Mouse (Mus musculus) adrenal gland, adult (tissue): ENCODE data around the gene Tnik.

Experiments
- DNase-seq, 2 experiments: peaks; one replicate each; pipeline ENCODE4 v3.0.0; 2022 to 2023; ENCODE audit warnings: low spot score in 1 of 2; ENCODE audit not compliant: inconsistent age in 2 of 2

Gene Tnik

DNA sequence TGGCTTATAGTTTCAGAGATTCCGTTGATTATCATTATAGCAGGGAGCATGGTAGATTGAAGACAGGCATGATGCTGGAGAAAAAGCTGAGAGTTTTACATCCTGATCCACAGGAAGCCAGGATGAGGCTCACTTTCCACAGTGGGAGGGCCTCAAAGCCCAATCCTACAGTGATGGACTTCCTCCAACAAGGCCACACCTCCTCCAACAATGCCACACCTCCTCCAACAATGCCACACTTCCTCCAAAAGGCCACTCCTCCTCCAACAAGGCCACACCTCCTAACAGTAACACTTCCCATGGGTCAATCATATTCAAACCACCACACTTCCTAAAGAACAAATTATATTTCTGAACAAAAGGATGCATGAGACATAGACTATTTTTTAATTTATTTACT is 135.8 kb downstream of the Tnik start:
- no peak for DNase-seq

DNA sequence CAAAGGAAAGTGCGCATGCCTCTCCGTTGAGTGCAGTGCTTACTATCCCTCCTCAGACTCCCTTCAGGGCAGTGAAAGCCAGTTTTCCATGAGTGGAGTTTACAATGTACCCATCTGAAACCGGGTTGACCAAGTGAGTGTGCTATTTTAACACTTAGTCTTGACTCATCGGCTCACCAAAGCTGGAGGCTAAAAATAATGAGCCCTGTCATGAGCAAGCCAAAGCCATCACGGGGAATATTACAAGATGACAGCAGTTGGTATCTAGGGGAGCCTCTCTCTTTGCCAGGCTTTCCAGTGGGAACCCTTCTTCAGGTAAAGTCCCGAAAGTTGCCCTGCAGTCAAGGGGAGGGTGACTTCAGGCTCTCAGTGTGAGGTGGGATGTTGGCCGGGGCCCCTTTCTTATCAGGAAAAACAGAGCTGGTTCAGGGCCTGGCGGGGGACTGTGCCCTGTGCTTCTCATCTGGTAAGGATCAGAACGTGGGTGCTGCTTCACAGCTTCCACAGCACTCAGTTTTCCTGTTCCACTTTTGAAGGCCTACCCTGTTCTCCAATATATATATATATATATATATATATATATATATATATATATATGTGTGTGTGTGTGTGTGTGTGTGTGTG is 136.7 kb downstream of the Tnik start:
- no peak for DNase-seq

DNA sequence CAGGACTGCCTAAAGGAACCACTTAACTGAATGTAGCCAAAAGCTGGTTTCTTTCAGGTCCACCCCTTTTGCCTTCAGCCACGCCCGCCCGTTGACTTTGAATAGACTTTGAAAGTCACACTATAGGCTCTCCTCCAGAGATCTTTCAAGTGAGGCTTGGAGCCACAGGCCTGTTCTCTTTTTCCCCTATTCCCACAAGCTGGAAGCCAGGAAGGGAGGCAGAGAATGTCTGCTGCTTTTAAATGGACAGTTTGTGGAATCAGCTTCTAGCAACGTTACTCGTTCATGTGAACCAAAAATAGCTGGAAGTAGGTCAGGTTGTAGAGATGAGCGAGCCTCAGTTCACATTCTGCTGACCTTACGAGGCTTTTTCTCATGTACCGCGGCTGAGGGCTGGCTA is 138.3 kb downstream of the Tnik start:
- peak in 1 of 2 experiments; percentile 30 for DNase-seq

DNA sequence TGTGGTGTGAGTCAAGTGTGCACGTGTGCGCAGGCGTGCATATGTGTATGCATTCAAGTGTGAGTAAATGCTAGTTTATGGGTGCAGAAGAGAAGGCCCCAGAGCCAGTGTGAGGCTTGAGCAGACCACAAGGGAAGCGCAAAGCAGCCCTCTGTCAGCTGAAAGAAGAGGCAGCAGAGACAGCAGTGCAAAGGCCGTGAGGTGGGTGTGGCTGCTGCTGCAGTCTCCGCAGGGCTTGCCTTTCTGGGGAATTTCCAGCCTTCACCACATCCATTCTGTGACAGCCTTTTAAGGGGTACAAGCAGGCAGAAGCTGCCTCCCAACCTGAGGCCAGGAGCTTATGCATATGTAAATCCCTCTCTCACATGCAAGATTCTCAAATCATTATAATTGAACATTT is 139.2 kb downstream of the Tnik start:
- peak in 1 of 2 experiments; percentile 46 for DNase-seq

DNA sequence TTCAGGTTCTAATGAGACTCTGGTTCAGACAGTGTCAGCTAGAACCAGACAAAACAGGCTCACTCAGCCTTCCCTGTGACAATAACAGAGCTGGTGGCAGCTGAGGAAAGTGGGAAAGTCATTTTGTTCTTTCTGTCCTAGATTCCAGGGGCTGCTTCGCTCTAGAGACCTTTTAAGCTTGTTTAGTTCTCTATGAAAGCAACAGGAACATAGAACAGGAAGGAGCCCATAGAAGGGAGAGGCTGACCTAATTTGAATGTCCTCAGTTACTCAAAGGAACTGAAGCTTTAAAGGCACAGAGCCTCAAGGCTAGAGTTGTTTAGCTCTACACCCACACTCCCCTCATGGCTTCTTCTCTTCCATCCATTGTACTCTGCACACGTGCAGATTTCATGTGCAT is 142.4 kb downstream of the Tnik start:
- peak in 1 of 2 experiments; percentile 39 for DNase-seq

DNA sequence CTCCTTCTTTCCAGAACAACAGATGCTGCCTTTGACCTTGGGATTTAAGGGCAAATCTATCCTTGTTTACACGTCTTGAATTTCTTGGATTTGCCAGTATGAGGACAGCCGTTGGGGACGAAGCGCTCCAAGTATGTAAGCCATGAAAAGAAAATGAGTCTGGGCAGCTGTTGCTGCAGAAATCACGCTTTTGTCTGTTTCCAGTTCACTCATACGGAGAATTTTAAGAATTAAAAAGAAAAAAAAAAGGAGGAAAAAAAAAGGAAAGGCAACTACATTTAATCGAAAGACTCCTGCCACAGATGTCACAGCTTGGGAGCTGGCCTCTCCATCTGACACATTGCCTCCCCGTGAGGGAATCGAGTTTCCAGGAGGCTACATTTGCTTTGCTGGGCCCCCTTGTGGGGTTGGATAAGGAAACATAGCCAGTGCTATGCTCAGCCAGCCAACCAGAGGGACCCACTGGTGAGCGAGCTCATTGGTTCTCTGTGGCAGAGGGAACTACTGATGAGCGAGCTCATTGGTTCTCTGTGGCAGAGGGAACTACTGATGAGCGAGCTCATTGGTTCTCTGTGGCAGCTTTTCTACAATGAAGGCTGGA is 145.9 kb downstream of the Tnik start:
- DNase-seq = peak; percentile 43 to 54

DNA sequence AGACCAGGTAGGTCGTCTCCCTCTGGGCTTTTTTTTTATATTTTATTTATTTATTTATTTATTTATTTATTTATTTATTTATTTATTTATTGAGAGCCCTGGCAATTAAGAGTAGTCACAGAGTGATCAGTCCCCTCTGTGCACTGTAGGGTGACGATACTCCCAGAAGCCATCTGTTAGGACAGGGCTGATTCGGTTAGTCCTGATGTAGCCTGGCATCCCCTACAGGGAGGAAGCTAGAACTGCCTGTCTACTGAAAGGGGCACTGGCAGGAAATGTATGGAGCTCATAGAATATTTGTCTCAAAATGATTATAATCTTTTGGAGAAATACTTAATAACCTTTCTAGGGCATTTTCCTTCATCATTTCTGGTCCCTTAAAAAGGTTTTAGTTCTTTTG is 147.3 kb downstream of the Tnik start:
- DNase-seq = no peak

DNA sequence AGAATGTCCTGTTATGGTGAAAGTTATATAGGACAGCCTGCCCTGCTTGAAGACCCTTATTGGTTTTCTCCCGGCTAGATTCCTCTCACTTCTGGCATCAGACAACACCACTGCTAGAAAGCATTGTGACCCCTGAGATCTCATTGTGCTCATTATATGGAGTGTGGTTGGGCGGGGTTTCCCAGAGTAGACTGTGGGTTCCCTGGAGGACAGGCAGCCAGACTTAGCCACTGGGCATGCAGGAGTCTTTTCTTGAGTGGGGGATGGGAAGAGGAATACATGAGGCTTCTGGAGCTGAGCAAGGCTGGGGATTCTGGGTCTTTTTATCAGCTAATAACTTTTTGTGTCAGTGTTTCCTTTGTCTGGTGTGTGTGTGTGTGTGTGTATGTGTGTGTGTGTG is 153.0 kb downstream of the Tnik start:
- no peak for DNase-seq

DNA sequence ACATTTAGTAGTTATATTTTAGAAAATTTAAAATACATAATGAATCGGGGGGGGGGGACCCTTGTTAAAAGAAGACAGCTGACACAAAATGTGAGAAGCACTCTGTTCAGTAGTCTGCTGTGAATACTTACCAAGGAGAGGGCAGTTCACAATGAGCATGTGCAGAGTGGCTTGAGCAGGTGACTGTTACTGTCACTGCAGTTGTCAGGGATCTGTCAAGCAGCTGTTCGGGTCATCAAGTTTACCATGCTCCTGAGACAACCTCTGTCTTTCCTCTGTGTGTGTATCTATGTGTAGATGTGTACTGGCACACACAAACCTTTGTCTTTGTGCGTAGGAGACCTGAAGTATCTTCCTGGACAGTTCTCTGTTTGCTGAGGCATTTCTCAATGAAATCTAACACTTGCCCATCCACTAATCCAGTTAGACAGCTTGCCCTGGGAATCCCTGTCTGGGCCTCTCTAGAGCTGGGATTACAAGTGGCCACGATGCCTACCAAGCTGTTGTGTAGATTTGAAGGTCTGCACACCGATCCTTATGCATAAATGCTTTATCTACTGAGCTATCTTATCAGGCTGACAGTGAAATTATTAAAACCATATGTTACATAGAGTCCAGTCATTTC is 154.2 kb downstream of the Tnik start:
- DNase-seq = no peak

DNA sequence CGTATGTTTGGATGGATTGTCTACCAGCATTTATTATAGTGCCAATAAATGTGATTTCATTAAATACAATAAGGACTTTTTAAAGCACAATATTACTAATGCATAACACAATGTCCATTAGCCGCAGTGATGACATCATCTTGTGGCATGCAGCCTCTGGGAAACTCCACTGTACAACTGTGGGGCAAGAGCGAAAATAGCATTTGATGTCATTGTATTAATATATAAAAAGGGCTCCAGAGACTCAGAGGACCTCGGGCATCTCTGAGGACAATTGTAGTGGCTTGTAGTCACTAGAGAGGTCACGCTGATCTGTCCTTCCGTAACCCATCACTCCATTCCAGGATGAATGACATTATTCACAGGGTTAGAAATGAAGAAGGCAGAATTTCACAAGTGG is 157.2 kb downstream of the Tnik start:
- no peak for DNase-seq

DNA sequence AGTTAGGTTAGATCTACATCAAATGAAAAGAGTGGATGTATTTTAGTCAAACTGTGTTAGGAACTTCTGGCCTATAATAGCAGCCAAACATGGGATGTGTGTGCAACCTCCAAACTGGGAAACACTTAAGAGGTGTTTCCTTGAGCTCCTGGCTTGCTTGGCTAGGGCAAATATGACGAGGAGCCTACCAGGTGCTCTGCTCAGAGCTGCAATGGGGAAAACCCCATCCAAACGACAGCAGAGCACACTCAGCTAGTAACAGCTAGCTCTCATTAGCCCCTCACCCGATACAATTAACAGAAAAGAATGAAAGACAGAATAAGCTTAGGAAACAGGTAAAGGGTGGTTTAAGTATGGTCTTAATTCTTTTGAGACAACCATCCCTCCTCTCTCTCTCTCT is 157.7 kb downstream of the Tnik start:
- DNase-seq = no peak

DNA sequence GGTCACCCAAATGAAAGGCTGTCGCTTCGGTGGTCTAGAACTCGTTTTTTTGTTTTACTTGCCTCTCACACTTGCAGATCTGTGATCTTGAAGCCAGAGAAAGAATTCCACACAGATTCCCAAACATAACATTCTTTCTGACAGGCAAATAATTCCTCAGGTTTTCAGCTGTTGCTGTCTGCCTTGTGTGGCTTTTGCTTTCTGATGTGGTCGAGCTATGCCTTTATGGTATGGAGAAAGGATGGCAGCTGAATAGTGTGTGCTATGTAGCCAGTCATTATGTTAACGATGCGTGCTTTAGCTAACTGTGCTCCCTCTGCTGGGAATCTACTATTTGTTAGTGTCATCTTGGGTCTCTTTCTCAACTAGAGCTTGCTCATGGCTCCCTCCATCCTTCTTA is 158.8 kb downstream of the Tnik start:
- DNase-seq = no peak

DNA sequence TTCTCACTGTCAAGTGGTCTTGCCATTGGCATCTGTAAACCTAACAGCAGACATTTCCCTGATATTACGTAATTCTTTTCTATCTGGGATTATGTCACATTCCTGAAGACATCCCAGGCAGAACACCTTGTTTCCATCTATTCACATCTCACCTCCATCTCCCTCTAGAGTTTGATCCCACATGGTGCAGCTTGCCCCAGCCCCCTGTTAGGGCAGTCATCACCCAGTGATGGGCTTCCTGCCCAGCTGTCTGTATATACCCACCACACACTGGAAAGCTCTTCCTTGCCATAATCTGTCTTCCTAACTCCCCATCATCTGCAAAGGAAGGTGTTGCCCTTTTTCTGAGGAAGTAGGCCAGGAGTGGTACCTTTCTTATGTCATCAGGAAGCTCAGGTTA is 159.2 kb downstream of the Tnik start:
- DNase-seq = no peak

DNA sequence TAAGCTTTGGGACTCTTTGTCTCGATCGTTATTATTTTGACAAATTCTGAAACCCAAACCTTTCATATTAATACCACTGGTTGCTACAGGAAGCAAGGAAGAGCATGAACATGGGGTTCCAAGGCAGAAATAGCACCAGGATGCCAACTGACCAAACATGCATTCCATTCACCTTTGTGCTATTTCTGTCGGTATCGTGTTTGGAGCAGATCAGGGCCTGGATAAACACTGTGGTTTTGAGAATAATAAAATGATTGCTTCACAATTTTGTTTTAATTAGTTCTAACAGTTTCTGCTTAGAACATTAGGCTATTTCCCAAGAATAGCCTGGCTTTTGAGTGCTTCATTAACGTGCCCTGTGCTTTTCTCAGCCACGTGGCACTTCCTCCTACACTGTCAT is 162.9 kb downstream of the Tnik start:
- no peak for DNase-seq

DNA sequence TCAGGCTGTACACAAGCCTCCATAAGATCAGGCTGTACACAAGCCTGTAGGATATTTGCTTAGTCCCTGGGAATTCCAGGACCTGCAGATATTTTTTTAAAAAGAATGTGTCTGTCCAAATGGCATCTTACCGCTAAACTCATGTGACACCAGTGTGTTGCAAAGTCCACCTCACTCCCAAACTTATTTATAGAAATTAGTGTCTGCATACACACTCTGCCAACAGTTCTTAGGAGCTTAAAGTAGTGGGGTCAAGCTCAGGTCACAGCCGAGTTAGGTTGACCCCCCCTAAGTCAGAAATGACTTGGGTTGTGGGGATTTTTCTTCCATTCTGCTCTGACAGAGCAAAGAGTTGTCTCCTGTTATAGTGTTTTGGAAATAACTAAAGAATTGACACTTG is 168.4 kb downstream of the Tnik start:
- no peak for DNase-seq

DNA sequence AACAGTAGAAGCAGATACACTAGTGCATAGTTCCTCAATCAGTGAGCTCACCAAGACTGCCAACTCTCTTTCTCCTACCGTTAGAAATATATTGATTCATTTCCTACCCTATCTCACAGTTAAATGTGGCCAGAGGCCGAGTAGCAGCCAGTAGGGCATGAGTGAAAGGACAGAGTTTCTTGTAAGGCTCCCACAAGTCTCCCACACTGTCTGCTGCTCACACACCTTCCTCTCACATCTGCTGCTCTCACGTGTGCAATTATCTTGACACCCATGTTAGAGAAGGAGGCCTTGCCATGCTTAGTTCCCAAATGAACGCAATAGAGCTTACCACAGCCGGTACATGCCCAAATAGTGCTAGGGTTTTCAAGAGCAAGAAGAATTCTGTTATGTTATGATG is 169.3 kb downstream of the Tnik start:
- no peak for DNase-seq

DNA sequence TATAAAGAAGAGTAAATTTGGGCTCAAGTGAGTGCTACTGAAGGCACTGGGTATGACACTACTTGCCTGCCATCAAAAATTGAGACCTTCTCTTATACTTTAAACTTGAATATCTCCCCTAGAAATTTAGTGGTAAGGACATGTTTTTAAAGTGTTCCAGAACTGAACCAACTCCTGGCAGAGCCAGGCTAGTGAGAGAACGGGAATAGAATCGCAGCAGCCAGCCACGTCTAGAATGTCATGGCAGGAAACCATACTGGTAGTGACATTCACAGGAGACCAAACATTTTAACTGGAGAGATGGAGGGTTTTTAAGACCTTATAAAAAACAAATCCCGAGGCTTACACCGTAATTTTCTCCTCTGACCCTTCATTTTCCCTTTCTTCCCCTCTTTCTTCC is 172.5 kb downstream of the Tnik start:
- no peak for DNase-seq

DNA sequence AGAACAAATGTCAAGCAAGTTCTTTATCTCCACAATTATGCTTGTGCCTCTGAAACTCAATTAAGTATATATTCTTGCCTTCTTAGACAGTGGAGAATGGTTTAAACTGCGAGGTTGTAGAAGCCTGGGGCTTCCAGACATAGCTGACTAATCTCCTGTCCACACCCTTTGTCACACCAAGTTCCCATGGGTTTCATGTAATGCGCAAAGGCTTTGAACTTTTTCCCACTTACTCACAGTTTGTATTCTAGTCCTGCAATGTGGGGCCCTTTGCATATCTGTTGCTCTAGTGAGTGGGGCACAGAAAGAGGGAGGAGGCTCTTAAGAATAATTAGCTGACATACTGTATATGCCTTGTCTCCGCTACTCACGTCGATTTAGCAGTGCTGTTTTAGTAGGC is 174.4 kb downstream of the Tnik start:
- no peak for DNase-seq

DNA sequence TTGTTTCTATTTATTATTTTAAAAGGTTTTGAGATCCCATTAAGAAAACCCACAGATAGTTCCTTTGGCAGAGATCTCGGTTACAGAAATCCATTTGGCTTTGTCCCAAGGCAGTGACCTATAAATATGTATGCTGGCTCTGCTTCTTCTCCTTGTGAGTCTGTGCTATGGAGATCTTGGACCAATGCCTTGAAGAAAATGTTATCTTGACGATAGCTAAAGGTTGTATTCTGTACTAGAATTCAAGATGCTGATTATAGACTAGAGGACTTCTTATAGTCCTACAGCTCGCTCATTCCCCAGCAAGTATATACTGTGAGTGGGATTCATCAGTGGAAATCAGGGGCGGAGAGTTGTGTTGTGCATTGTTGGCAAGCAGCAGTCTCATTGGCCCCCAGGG is 178.5 kb downstream of the Tnik start:
- peak in 1 of 2 experiments; percentile 42 for DNase-seq

DNA sequence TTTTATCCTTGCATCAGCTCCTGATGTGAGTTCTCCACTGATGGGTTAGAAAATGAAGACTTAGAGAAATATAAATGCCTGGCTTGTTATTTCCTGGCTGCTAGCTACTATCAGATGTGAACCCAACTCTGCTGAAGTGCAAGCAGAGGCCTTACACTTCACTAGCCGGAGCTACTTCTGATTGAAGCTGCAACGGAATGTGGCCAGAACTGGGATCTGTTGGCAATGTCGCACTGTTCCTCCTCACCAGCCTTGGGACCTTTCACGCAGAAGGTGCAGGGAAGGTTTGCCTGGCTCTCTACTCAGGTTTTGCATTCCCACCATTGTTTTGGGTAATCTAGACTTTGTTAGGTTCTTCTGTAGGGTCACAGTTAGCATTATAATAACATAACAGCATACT is 179.1 kb downstream of the Tnik start:
- DNase-seq = no peak

DNA sequence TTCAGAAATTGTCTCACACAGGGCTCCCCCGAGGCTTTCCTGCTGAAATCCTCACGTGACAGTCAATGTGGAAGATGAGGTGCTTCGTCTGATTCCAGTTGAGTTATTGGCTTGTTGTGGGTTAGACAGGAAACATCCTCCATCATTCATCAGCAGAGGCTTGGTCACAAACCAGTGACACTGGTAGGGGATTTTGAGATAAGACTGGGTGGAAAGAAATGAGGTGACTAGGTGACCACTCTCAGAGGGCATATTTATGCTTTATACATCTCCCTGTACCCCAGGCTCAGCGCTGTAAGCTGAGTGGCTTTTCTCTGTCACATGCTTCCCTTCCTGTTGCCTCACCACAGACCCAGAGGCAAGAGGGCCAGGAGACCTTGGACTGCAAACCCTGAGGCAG is 184.9 kb downstream of the Tnik start:
- no peak for DNase-seq

DNA sequence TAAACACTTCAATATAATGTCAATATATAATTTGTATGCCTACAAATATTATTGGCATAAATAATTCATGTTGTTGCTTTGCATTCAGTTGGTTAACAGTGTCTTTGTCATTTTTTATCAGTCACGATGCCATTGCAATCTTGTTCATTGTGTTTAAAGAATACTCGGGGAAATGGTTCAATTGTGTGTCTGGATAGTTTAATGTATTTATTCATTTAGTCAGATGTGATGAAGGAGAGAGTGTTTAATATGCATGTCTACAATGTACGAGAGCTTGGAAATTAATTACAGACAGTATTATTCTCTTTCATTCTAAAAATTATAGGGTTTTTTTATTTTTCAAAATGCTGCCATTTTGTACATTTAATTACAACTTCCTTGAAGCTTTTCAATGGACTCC is 190.4 kb downstream of the Tnik start:
- DNase-seq = no peak

DNA sequence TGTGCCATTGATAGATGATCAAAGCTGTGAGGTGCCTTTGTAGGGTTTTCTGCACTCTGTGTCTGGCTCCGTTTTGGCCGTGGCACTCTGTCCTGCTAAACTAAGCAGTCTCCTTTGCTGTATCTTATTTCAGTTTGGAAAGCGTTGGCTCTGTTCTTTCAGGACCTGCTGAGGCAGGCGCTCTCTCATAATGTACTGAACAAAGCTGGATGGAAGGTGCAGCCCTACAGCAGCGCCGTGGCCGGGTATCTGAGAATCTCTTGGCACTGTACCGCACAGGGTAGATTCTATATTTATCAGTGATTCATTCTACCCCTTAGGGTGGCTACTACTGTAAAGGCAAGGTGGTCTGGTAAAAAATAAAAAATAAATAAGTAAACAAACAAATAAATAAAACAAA is 193.8 kb downstream of the Tnik start:
- no peak for DNase-seq
